Comparison of ENCODE assay signal across 9 mouse cellular contexts in the genomic region with DNA sequence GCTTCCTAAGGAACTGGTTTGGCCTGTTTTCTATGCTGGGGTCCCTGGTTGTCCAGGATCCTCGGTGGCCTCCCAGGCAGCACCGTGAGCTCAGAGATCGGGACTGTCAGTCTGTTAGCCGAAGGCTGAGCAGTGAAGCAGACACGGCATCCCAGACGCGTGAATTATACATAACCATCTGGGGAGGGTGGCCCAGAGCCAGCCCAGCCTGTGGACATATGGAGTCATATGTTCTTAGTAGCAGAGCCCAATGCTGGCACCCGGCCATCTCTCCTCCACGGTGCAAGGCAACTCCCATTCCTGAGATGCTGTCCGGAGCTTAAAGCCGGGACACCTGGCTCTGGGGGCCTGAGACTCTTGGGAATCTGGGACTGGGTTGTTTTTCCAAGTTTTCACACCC. TPM values are rescaled to one million over a fixed set of nuclear protein-coding genes. Genes with fewer than 3 reads are reported as not detected.
DNase-seq lines count a peak whose midpoint lies in the region; ATAC-seq and TF ChIP-seq lines count a peak whose summit lies in the region.
"Had no signal": no experiment of that assay in that cellular context is flagged by ENCODE, and none has a peak within 500 bp of the region (broad histone marks: within the 10 kb centered on the region; RNA-seq: fewer than 3 reads in every experiment).

No protein-coding gene starts in this region.

- H3K4me2 ChIP-seq in hindbrain, embryonic 15.5 days, result no peak overlapping the region

- TF ChIP-seq CTCF in lung, adult 2 months (IDR thresholded peaks at IDR 0.05; ENCODE audit: insufficient read depth, low read length), result no peak

- no peak overlapping the region for H3K9ac ChIP-seq in hindbrain, embryonic 15.5 days

- H3K27me3 ChIP-seq in hindbrain, embryonic 15.5 days, result no peaks in the 10 kb centered on the region

- no peak for TF ChIP-seq POLR2A in lung, adult 2 months (IDR thresholded peaks at IDR 0.05; ENCODE audit: borderline replicate concordance, extremely low read depth, low read depth, low read length)

- no peaks in the 10 kb centered on the region for H3K4me1 ChIP-seq in hindbrain, embryonic 15.5 days (replicated peaks)
- H3K4me1 ChIP-seq in lung, adult 2 months (ENCODE audit: control insufficient read depth, insufficient read depth, low read length), result no peaks in the 10 kb centered on the region

- H3K27ac ChIP-seq in hindbrain, embryonic 15.5 days (replicated peaks), result no peak overlapping the region

- no peaks in the 10 kb centered on the region for H3K36me3 ChIP-seq in hindbrain, embryonic 15.5 days
- H3K36me3 ChIP-seq: G1E had no signal

- H3K4me3 ChIP-seq in hindbrain, embryonic 15.5 days, result no peak overlapping the region
- no peak overlapping the region for H3K4me3 ChIP-seq in lung, adult 2 months (replicated peaks; ENCODE audit: extremely low read depth, low read depth, low read length)

- peak; percentile 59 for ATAC-seq in hindbrain, embryonic 15.5 days (ENCODE audit: low FRiP score, low read depth)

- WGBS in hindbrain, embryonic 15.5 days, result 42% methylated on average over 11 of the region's 11 CpGs
- WGBS in lung, adult 2 months, result 53% methylated on average over 11 of the region's 11 CpGs

- DNase-seq in kidney, postnatal 10 days, result peak; percentile 58
- DNase-seq in kidney, adult 9 months, result no peak
- peak; percentile 76 for DNase-seq in cerebellum, adult 8-10 months
- DNase-seq in retina, postnatal 1 day, result peak; percentile 79
- no peak for DNase-seq in thymus, postnatal 14 days
- no peak for DNase-seq in yolk sac, embryonic 10.5 days (ENCODE audit: low spot score)
- no peak for DNase-seq in lung, adult 2 months

- no peaks in the 10 kb centered on the region for H3K9me3 ChIP-seq in hindbrain, embryonic 15.5 days

RNA-seq across cellular contexts. Expression of gene Myl2, which starts 19.8 kb away (rescaled TPM):
- polyA plus RNA-seq in hindbrain, embryonic 15.5 days (2015; fragmentation: Nextera tagmentation; extraction: Ambion mirVana), result 2.1 and 2.6 TPM in 2 replicates
- polyA plus RNA-seq in lung, adult 2 months (2012; rRNA removed), result 0.37 TPM in 1 of 2 replicates, not detected in the other
- polyA plus RNA-seq: G1E had no signal

RNA-seq across cellular contexts. Expression of gene Cux2, which starts 31.0 kb away (rescaled TPM):
- 20.7 and 23.3 TPM in 2 replicates for polyA plus RNA-seq in hindbrain, embryonic 15.5 days (2015; fragmentation: Nextera tagmentation; extraction: Ambion mirVana)
- polyA plus RNA-seq in lung, adult 2 months (2012; rRNA removed), result 5.6 and 6.4 TPM in 2 replicates
- polyA plus RNA-seq: G1E had no signal

RNA-seq across cellular contexts. Expression of gene Ccdc63, which starts 59.7 kb away (rescaled TPM):
- polyA plus RNA-seq in hindbrain, embryonic 15.5 days (2015; fragmentation: Nextera tagmentation; extraction: Ambion mirVana), result not detected in 2 replicates
- 0.14 and 0.27 TPM in 2 replicates for polyA plus RNA-seq in lung, adult 2 months (2012; rRNA removed)
- polyA plus RNA-seq: G1E had no signal

Comparison
In these comparisons a context has a peak if more than half of its experiments do, and no peak if none do; other contexts are left out.
1. DNase-seq: peak in kidney, postnatal 10 days (single experiment), cerebellum, adult 8-10 months (single experiment) and retina, postnatal 1 day (single experiment); none in kidney, adult 9 months (single experiment), thymus, postnatal 14 days (single experiment), yolk sac, embryonic 10.5 days (single experiment) and lung, adult 2 months (single experiment).